Mouse (Mus musculus) monocyte, adult 59 days (primary cell): ENCODE data around the gene Gnb1. TPM values are rescaled to one million over a fixed set of nuclear protein-coding genes. Genes with fewer than 3 reads are reported as not detected.

Experiments used
- total RNA-seq, 2 experiments: library from RNA; stranded (reverse); gene quantifications; one replicate each; pipeline ENCODE4 v1.2.4; 2023

Gene Gnb1
- 100 to 1,000 TPM; 329 to 370 TPM for total RNA-seq

DNA sequence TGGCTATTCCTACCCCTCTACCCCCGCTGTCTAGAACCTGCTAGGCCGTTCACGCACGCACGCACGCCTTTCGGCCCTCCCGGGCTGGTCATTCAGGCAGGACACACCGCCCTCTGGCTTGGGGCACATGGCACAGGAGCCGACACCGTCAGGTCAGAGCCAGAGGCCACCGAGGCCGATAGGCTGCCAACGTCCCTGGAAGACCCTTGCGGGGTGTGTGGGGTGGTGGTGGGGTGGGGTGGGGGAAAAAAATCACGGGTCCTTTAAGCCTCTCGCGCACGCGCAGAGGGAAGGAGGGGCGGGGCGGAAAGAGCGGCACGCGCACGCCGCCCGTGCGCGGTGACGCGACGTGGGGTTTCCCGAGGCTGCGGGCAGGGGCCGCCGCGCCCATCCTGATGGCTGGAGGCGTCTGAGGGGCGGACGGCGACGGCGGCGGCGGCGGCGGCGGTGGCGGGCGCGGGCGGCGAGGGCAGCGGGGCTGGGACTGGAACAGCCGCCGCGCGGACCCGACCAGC, at the start of gene Gnb1:
TSS of gene Gnb1 (plus strand) at position 372 of the 515 bp plus-strand sequence.

DNA sequence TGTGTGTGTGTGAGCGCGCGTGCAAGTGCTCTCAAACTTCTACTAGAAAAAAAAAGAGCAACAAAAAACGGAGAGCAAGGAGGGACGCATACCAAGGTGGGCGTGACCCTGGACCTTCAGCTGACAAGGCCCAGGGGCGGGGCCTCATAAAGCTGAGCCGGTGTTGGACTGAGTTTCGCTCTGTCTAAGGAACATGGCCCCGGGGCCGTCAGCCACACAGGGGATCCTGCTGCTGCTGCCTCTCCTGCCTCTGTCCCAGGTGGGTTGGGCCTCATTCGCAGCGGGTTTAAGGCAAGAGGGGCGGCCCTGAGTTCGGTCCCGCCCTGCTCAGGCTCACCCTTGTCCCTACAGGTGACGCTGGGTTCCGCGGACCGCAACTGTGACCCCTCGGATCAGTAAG, 22.2 kb upstream of the Gnb1 start, which contains the start of gene Tmem52:
TSS of gene Tmem52 (plus strand) at position 163 of the 400 bp plus-strand sequence.

DNA sequence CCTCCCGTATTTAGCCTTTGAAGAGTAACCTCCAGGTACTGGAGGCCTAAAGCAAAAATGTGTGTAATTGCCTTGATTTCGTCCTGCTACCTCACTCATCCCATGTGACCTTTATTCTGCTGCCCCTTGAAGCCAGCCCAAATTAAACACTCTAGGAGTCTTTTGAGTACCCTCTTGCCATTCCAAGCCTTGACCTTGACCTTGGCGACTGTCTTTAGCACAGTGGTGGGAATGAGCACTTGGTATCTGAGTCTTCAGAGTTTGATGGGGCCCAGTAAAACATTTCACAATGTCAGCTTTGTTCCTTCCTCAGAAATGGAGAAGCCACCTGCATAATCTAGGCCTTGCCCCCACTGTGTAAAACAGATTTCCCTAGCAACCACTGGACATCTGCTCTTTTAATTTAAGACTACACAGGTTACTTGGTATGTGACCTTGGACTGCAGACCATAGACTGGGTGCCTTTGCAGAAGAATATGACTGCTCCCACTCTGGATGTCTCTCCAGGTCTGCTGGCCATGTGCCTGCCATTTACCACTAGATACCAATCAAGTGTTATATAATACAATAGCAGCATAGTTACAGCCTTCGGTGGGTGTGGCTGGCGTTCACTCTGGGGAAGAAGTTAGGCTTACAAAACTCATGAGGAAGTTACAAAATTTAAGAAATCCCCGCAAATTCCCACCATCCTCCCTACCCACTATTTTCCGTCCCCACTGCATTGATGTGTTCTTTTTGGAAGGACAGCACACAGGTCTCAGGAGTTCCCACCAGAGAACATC, 70.7 kb downstream of the Gnb1 start, which contains the start of gene Nadk:
TSS of gene Nadk (plus strand) at position 718 of the 782 bp plus-strand sequence.

DNA sequence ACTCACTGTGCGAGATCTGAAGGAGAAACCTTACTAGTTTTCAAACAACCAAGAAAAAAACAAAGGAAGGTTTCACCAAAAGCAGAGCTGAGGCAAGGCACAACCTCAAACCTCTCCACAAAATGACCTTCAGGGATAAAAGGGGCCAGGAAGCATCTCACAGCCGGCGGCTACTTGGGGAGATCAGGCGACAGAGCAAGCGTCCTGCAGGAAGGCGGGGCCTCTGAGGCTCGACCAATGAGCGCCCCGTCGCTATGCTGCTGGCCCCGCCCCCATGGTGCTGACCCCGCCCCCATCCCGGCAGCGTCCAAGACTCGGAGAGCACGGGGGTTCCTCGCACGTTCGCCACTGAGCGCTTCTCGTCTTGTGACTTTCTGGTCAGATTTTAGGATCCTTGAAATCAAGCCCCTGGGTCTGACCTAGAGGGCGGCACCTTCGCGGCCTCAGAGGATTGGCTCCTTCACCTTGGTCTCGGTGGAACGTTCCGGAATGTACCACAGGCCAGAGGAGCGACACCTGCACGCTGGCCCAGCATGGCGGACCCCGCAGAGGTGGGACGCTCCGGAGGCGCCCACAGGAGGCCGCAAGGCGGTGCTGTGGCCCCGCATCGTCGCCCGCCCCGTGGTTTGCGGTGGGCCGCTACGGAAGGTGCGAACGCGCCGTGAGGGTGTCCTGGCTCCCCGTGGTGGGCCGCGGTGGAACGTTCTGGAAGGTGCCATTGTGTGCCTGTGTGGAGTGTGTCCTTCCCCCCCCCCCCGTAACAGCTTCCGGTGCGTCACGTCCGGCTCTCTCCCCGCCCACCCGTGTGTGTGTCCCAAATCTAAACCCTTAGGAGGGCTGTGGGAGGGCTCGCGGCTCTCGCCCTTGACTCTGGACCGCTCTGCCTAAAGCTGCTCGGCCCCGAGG, 110.2 kb downstream of the Gnb1 start, which contains the start of gene Slc35e2:
TSS of gene Slc35e2 (plus strand) at position 326 of the 906 bp plus-strand sequence.

Other genes starting within 250 kb of the Gnb1 start
- 10 to 100 TPM; 25.1 to 28.0 TPM for gene Faap20, start 241.6 kb upstream of the Gnb1 start, total RNA-seq
- under 1 TPM in 1 of 2 experiments, not detected in 1; 0.81 TPM for gene Prkcz, start 130.0 kb upstream of the Gnb1 start, total RNA-seq
- not detected for gene Gabrd, start 93.2 kb upstream of the Gnb1 start, total RNA-seq
- gene Cfap74, start 82.2 kb upstream of the Gnb1 start, total RNA-seq, result under 1 TPM in 1 of 2 experiments, not detected in 1; 0.21 TPM
- gene Tmem52, start 22.2 kb upstream of the Gnb1 start, total RNA-seq, result not detected
- 100 to 1,000 TPM; 507 to 539 TPM for gene Nadk, start 71.0 kb downstream of the Gnb1 start, total RNA-seq
- gene Slc35e2, start 110.1 kb downstream of the Gnb1 start, total RNA-seq, result 10 to 100 TPM; 14.0 to 16.4 TPM
- gene Cdk11b, start 133.5 kb downstream of the Gnb1 start, total RNA-seq, result 100 to 1,000 TPM in 1 of 2 experiments, 10 to 100 TPM in 1; 95.9 to 117 TPM
- not detected for gene Gm10563, start 154.0 kb downstream of the Gnb1 start, total RNA-seq
- gene Mmp23, start 162.0 kb downstream of the Gnb1 start, total RNA-seq, result under 1 TPM in 1 of 2 experiments, not detected in 1; 0.36 TPM
- 10 to 100 TPM; 39.5 to 42.6 TPM for gene Mib2, start 177.8 kb downstream of the Gnb1 start, total RNA-seq
- gene Fndc10, start 203.0 kb downstream of the Gnb1 start, total RNA-seq, result 1 to 10 TPM; 2.2 to 2.7 TPM
- gene Ssu72, start 213.4 kb downstream of the Gnb1 start, total RNA-seq, result 10 to 100 TPM; 73.7 to 74.0 TPM
- 1 to 10 TPM in 1 of 2 experiments, under 1 TPM in 1; 0.88 to 1.4 TPM for gene Tmem240, start 243.4 kb downstream of the Gnb1 start, total RNA-seq